In genomic region chr15:95005121-95005824, GRCm38 (mm10) we compare ENCODE assay signal across 16 mouse cellular contexts.
A peak's percentile ranks its signal among the peaks of the same experiment; 100 is the strongest.
DNase-seq lines count a peak whose midpoint lies in the region; ATAC-seq and TF ChIP-seq lines count a peak whose summit lies in the region.
"Had no signal": no experiment of that assay in that cellular context is flagged by ENCODE, and none has a peak within 500 bp of the region (broad histone marks: within the 10 kb centered on the region; RNA-seq: fewer than 3 reads in every experiment).

No protein-coding gene starts in this region.

- WGBS in forebrain, embryonic 13.5 days = 35% methylated on average over 8 of the region's 8 CpGs
- WGBS in forebrain, embryonic 10.5 days = 83% methylated on average over 8 of the region's 8 CpGs
- 48% methylated on average over 8 of the region's 8 CpGs for WGBS in midbrain, postnatal 0 days
- 91% methylated on average over 8 of the region's 8 CpGs for WGBS in midbrain, embryonic 10.5 days

- H3K4me3 ChIP-seq in forebrain, embryonic 13.5 days = no peak overlapping the region
- H3K4me3 ChIP-seq in forebrain, embryonic 10.5 days = no peak overlapping the region
- no peak overlapping the region for H3K4me3 ChIP-seq in midbrain, postnatal 0 days (ENCODE audit: low read depth, low read length)
- no peak overlapping the region for H3K4me3 ChIP-seq in midbrain, embryonic 10.5 days
- H3K4me3 ChIP-seq: liver, embryonic 15.5 days had no signal

- peaks cover 18% of the 10 kb centered on the region for H3K4me1 ChIP-seq in forebrain, embryonic 13.5 days
- no peaks in the 10 kb centered on the region for H3K4me1 ChIP-seq in forebrain, embryonic 10.5 days
- H3K4me1 ChIP-seq in midbrain, postnatal 0 days (ENCODE audit: insufficient read depth, low read length) = no peaks in the 10 kb centered on the region; the same call in 1 of the 2 replicates
- no peaks in the 10 kb centered on the region for H3K4me1 ChIP-seq in midbrain, embryonic 10.5 days
- H3K4me1 ChIP-seq: liver, embryonic 15.5 days had no signal

- TF ChIP-seq CTCF in midbrain, postnatal 0 days (IDR thresholded peaks at IDR 0.05) = no peak

- H3K27ac ChIP-seq in forebrain, embryonic 13.5 days = peak overlapping the region; percentile 49
- H3K27ac ChIP-seq in forebrain, embryonic 10.5 days = no peak overlapping the region
- H3K27ac ChIP-seq in midbrain, postnatal 0 days (ENCODE audit: low read depth, low read length) = no peak overlapping the region
- no peak overlapping the region for H3K27ac ChIP-seq in midbrain, embryonic 10.5 days (replicated peaks)
- H3K27ac ChIP-seq: liver, embryonic 15.5 days; stomach, postnatal 0 days had no signal

- H3K9ac ChIP-seq in forebrain, embryonic 13.5 days = no peak overlapping the region
- H3K9ac ChIP-seq in midbrain, postnatal 0 days (replicated peaks; ENCODE audit: low read length, poor library complexity, severe bottlenecking) = no peak overlapping the region
- H3K9ac ChIP-seq: liver, embryonic 15.5 days had no signal

- H3K4me2 ChIP-seq in forebrain, embryonic 13.5 days = no peak overlapping the region
- no peak overlapping the region for H3K4me2 ChIP-seq in midbrain, postnatal 0 days (ENCODE audit: low read depth, low read length, poor library complexity, severe bottlenecking)
- H3K4me2 ChIP-seq: heart, embryonic 11.5 days; liver, embryonic 15.5 days had no signal

- no peaks in the 10 kb centered on the region for H3K9me3 ChIP-seq in forebrain, embryonic 13.5 days (replicated peaks)
- H3K9me3 ChIP-seq in forebrain, embryonic 10.5 days = no peaks in the 10 kb centered on the region
- no peaks in the 10 kb centered on the region for H3K9me3 ChIP-seq in midbrain, postnatal 0 days (ENCODE audit: low read length)
- no peaks in the 10 kb centered on the region for H3K9me3 ChIP-seq in midbrain, embryonic 10.5 days (replicated peaks)
- H3K9me3 ChIP-seq: liver, embryonic 15.5 days had no signal

- peak; percentile 87 for ATAC-seq in forebrain, embryonic 13.5 days
- ATAC-seq in midbrain, postnatal 0 days (ENCODE audit: low FRiP score) = no peak

- no peaks in the 10 kb centered on the region for H3K27me3 ChIP-seq in forebrain, embryonic 13.5 days
- no peaks in the 10 kb centered on the region for H3K27me3 ChIP-seq in forebrain, embryonic 10.5 days (ENCODE audit: poor library complexity, severe bottlenecking)
- H3K27me3 ChIP-seq in midbrain, postnatal 0 days (ENCODE audit: insufficient read depth, low read length) = no peaks in the 10 kb centered on the region
- no peaks in the 10 kb centered on the region for H3K27me3 ChIP-seq in midbrain, embryonic 10.5 days (ENCODE audit: low read depth, poor library complexity, severe bottlenecking)
- H3K27me3 ChIP-seq: liver, embryonic 15.5 days had no signal

- H3K36me3 ChIP-seq in forebrain, embryonic 13.5 days (ENCODE audit: poor library complexity, severe bottlenecking) = no peaks in the 10 kb centered on the region
- no peaks in the 10 kb centered on the region for H3K36me3 ChIP-seq in forebrain, embryonic 10.5 days (replicated peaks)
- H3K36me3 ChIP-seq in midbrain, postnatal 0 days (ENCODE audit: insufficient read depth, low read length) = no peaks in the 10 kb centered on the region
- no peaks in the 10 kb centered on the region for H3K36me3 ChIP-seq in midbrain, embryonic 10.5 days
- H3K36me3 ChIP-seq: liver, embryonic 15.5 days had no signal

- no peak for DNase-seq in forebrain, embryonic 10.5 days (ENCODE audit: extremely low spot score, low spot score)
- DNase-seq in midbrain, postnatal 0 days (ENCODE audit: low spot score) = peak; percentile 61
- DNase-seq in midbrain, embryonic 10.5 days (ENCODE audit: low spot score) = no peak
- peak; percentile 58 to 67 for DNase-seq in cerebellum, postnatal 10 days
- peak; percentile 44 to 70 for DNase-seq in layer of hippocampus, postnatal 14 days (ENCODE audit: low spot score in 2 of 2)
- no peak for DNase-seq in gastrocnemius, adult 18-20 months (ENCODE audit: low spot score)
- DNase-seq in frontal cortex, postnatal 25 days (ENCODE audit: low spot score in 2 of 2) = no peak
- DNase-seq: adrenal gland, adult 2 months; gastrocnemius, postnatal 14 days; kidney, adult 9 months; lung, postnatal 14 days; thymus, postnatal 4 days had no signal

Comparison
In these comparisons a context has a peak if more than half of its experiments do, and no peak if none do; other contexts are left out.
1. DNase-seq: peak in midbrain, postnatal 0 days (single experiment), cerebellum, postnatal 10 days (2 of 2) and layer of hippocampus, postnatal 14 days (2 of 2); none in forebrain, embryonic 10.5 days (single experiment), midbrain, embryonic 10.5 days (single experiment), gastrocnemius, adult 18-20 months (single experiment) and frontal cortex, postnatal 25 days (0 of 2).